Mouse (Mus musculus) C2C12 (cell line): ENCODE data around the gene Bcl11b. TPM values are rescaled to one million over a fixed set of nuclear protein-coding genes. Genes with fewer than 3 reads are reported as not detected.

Experiments
- H3K27me3 ChIP-seq: one replicate; pipeline ENCODE4 v1.6.1; 2011; ENCODE audit not compliant: control insufficient read depth, insufficient read depth, insufficient read length
- H3K36me3 ChIP-seq: one replicate; pipeline ENCODE4 v1.6.1; 2011; ENCODE audit not compliant: control insufficient read depth, insufficient read depth
- H3K4me3 ChIP-seq: one replicate; pipeline ENCODE4 v1.5.1; 2011; ENCODE audit warnings: mild to moderate bottlenecking, control low read depth; ENCODE audit not compliant: poor library complexity, insufficient read depth, severe bottlenecking
- H3K79me2 ChIP-seq: one replicate; pipeline ENCODE4 v1.6.1; 2011; ENCODE audit not compliant: control insufficient read depth, insufficient read depth
- H3K79me3 ChIP-seq: one replicate; pipeline ENCODE4 v1.6.1; 2011; ENCODE audit warnings: low read depth, control low read depth
- H3ac ChIP-seq: one replicate; pipeline ENCODE3; 2011; ENCODE audit warnings: low read depth; ENCODE audit not compliant: control insufficient read depth, insufficient read length
- CEBPB ChIP-seq: IDR thresholded peaks from one replicate; pipeline ENCODE4 v1.6.1; 2011; ENCODE audit warnings: low read depth, mild to moderate bottlenecking, control low read depth, moderate library complexity
- CTCF ChIP-seq: IDR thresholded peaks from one replicate; pipeline ENCODE4 v1.5.1; 2011; ENCODE audit not compliant: control insufficient read depth, insufficient read depth, insufficient read length
- FOSL1 ChIP-seq: IDR thresholded peaks from one replicate; pipeline ENCODE4 v1.8.0; 2011; ENCODE audit warnings: mild to moderate bottlenecking, low read length; ENCODE audit not compliant: poor library complexity, insufficient read depth, severe bottlenecking
- MAX ChIP-seq: IDR thresholded peaks from one replicate; pipeline ENCODE4 v1.6.1; 2011; ENCODE audit warnings: mild to moderate bottlenecking, control low read depth
- MYOD1 ChIP-seq: IDR thresholded peaks from one replicate; pipeline ENCODE4 v1.6.1; 2011; ENCODE audit warnings: low read depth; ENCODE audit not compliant: control insufficient read depth, insufficient read length
- MYOG ChIP-seq: IDR thresholded peaks from one replicate; pipeline ENCODE4 v1.6.1; 2011; ENCODE audit not compliant: control insufficient read depth, insufficient read length; ENCODE audit errors: extremely low read depth
- USF1 ChIP-seq: IDR thresholded peaks from one replicate; pipeline ENCODE4 v1.6.1; 2011; ENCODE audit warnings: low read depth, mild to moderate bottlenecking, control low read depth, moderate library complexity
- polyA plus RNA-seq: library from polyadenylated mRNA; unstranded; fragments of >200 nt; fragmentation: generic; extraction: Trizol; gene quantifications from one replicate; pipeline ENCODE4 v1.2.1, GENCODE M21; 2012; ENCODE audit warnings: missing spikeins

Bcl11b gene
- polyA plus RNA-seq, 1 experiment, result not detected

DNA sequence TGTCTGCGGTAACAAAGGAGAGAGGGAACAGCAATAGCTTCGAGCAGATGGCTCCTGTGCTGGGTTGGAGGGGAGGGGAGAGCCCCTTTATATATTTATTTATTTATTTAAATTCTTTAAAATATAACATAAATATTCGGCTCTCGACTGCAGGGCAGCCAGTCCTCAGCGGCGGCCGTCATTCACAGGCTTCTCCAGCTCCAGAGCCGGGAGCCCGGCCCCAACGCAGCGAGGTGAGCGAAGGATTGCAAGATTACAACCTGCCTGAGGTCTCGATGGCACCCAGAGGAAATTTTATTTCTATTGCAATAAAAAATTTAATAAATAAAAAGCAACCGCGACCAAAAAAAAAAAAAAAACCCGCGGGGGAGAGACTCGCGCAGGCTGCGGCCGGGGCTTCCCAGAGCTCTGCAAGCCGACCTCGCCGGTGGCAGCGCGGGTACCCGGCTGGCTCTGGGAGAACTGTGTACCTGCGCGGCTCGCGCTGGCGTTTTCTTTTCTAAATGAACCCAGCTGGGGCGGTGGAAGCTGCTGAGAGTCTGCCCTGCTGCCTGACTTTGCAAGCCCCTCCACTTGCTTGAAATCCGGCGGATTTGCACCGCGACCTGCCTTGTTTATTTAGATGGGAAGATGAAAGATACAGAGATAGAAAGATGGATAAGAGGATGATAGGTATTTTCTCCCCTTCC, 1.6 kb downstream of the Bcl11b start:
- Histone ChIP-seq H3K79me3 (no peaks in the 10 kb centered on the region), H3ac (no peak overlapping the region), H3K4me3 (no peak overlapping the region), H3K79me2 (no peaks in the 10 kb centered on the region), H3K27me3 (peaks cover 67% of the 10 kb centered on the region), H3K36me3 (no peaks in the 10 kb centered on the region)
- TF ChIP-seq USF1 (no peak), MAX (no peak), FOSL1 (no peak), MYOD1 (no peak), MYOG (no peak), CEBPB (no peak), CTCF (no peak)

GRCm38 (mm10) chr12:108000715-108001080, 2.7 kb downstream of the Bcl11b start:
- Histone ChIP-seq H3K27me3 (peaks cover 57% of the 10 kb centered on the region), H3K36me3 (no peaks in the 10 kb centered on the region), H3K4me3 (no peak overlapping the region), H3ac (no peak overlapping the region), H3K79me2 (no peaks in the 10 kb centered on the region), H3K79me3 (no peaks in the 10 kb centered on the region)
- no peak for TF ChIP-seq FOSL1

DNA sequence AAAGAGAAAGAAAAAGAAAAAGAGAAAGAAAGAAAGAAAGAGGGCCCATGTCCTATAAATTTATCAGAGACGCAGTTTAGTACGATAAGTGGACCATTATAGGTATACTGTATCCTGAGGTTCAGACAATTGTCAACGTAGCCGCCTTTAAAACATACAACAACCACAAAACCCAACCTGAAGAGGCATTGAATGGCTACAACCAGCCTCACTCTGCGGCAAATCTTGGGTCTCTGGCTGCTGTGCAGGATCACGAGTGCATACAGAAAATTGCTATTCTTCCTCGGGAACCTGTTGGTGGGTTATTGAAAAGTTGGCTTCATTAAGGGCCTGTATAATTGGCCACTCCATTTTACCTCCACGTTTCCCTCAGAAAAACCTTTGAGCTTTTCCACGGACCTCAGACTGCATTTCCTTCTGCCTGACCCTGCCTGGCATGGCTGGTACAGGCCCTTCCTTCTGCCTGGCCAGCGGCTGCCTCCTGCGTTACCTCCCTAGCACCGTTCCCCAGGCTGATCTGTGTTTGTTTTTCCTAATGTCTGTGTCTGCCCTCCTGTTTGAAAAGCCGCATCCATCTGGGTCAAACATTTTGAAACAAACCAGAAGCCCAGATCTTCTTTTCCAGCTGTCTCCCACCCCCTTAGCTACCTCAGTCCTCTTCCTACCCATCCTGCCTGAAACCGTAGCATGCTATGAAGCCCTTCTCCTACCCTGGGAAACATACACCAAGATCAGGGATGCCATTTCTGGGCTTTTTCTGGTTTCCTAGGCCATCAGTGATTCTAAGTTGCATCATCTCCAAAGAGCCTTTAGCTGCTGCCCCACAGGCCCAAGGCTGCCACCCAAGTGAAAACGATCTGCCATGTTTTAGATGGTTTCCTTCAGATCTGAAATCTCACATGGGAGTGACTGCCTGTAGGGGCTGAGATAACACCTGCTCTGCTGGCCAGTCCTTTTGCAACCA, 3.4 kb downstream of the Bcl11b start:
- H3K36me3 ChIP-seq, result no peaks in the 10 kb centered on the region
- no peak overlapping the region for H3ac ChIP-seq
- no peaks in the 10 kb centered on the region for H3K79me2 ChIP-seq
- TF ChIP-seq MYOD1 (no peak), USF1 (no peak), MAX (no peak), FOSL1 (no peak), MYOG (no peak), CTCF (no peak), CEBPB (no peak)
- peaks cover 54% of the 10 kb centered on the region for H3K27me3 ChIP-seq
- no peak overlapping the region for H3K4me3 ChIP-seq
- no peaks in the 10 kb centered on the region for H3K79me3 ChIP-seq

DNA sequence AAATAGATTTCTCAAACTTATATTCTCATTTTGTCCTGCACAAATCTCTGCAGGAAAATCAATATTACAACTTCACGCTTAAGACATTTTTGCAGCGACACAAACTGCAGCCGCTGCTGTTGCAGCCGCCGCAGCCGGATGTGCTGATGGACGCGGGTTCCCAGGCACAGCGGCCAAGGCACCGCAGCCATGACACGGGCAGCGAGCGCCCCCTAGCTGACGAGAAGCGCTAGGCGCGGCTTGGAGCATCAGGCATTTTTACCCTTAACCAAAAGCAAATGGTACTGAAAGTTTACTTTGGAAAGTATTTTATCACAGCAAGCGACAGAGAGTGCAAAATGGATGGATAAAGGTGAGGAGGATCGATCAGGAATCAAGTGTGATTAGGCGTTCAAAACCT, 4.7 kb downstream of the Bcl11b start:
- Histone ChIP-seq H3K4me3 (no peak overlapping the region), H3ac (no peak overlapping the region), H3K36me3 (no peaks in the 10 kb centered on the region), H3K79me2 (no peaks in the 10 kb centered on the region), H3K79me3 (no peaks in the 10 kb centered on the region), H3K27me3 (peaks cover 45% of the 10 kb centered on the region)
- no peak for TF ChIP-seq MYOG
- peak; percentile 89 for TF ChIP-seq CTCF

DNA sequence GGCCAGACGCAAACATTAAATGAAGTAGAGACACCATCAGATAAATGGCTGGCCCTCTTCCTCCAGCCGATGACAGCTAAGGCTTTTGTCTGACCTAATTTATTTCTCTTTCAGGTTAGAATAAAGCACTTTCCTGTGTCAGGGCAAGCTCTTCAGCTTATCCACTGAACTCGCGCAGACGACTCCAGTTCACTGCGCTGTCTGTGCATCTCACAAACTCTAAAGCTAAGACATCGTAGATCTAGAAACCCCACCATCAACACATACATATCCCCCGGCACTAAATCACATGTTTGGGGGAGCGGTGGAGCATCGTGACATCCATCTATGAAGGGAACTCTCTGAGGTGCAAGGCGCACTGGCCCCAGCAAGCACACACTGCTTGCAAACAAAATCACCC, 5.5 kb downstream of the Bcl11b start:
- H3K79me2 ChIP-seq, result no peaks in the 10 kb centered on the region
- H3K4me3 ChIP-seq, result no peak overlapping the region
- no peaks in the 10 kb centered on the region for H3K79me3 ChIP-seq
- TF ChIP-seq CTCF (no peak), USF1 (no peak), MYOG (no peak), CEBPB (no peak), MYOD1 (no peak), FOSL1 (no peak)
- H3K36me3 ChIP-seq, result no peaks in the 10 kb centered on the region
- peaks cover 40% of the 10 kb centered on the region for H3K27me3 ChIP-seq
- no peak overlapping the region for H3ac ChIP-seq

DNA sequence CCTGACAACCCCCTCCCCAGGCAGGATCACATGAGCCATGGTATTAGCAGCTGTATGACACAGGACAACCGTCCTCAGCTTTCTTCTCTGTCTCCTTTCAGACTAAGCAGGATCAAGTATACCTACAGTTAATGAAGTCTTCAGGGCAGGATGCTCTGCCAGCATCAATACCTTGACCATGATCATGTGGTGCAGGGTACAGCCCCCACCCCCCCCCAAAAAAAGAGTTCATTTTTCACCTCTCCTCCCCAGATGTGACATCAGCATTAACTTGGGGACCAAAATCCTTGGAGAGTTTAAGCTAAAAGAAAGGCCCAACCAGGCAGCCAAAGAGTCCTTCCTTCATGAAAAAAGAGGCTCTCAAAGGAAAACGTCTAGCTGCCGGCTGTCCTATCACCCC, 6.2 kb downstream of the Bcl11b start:
- Histone ChIP-seq H3K36me3 (no peaks in the 10 kb centered on the region), H3K4me3 (no peak overlapping the region), H3K79me3 (no peaks in the 10 kb centered on the region), H3K27me3 (peaks cover 34% of the 10 kb centered on the region), H3ac (no peak overlapping the region), H3K79me2 (no peaks in the 10 kb centered on the region)
- TF ChIP-seq USF1, result no peak
- TF ChIP-seq MYOD1, result no peak
- no peak for TF ChIP-seq CTCF
- no peak for TF ChIP-seq MAX
- no peak for TF ChIP-seq FOSL1
- no peak for TF ChIP-seq CEBPB
